In genomic region chr3:117160689-117161088, GRCm38 (mm10) we compare ENCODE assay signal across 5 mouse cellular contexts.
DNase-seq lines count a peak whose midpoint lies in the region; ATAC-seq lines count a peak whose summit lies in the region.
"Not testable (repeated sequence)": the region's sequence is repeated elsewhere in the genome, so short reads cannot be mapped to it uniquely, and the experiment has no call there.

No protein-coding gene starts in this region.

- H3K4me2 ChIP-seq in forebrain, embryonic 14.5 days (ENCODE audit: low read length); midbrain, embryonic 11.5 days: not testable (repeated sequence)

- H3K27ac ChIP-seq in forebrain, embryonic 14.5 days (ENCODE audit: low read depth, low read length); midbrain, embryonic 11.5 days (ENCODE audit: low read depth, low read length): not testable (repeated sequence)

- not testable (repeated sequence) for H3K27me3 ChIP-seq in forebrain, embryonic 14.5 days (replicated peaks; ENCODE audit: control insufficient read depth, insufficient read depth, low read length); midbrain, embryonic 11.5 days (ENCODE audit: control insufficient read depth, insufficient read depth, low read length)

- WGBS in forebrain, embryonic 14.5 days, result 91% methylated on average over 3 of the region's 3 CpGs
- 96% methylated on average over 3 of the region's 3 CpGs for WGBS in midbrain, embryonic 11.5 days

- H3K36me3 ChIP-seq in forebrain, embryonic 14.5 days (ENCODE audit: control insufficient read depth, insufficient read depth, low read length); midbrain, embryonic 11.5 days (ENCODE audit: control insufficient read depth, insufficient read depth, low read length): not testable (repeated sequence)

- H3K4me3 ChIP-seq in forebrain, embryonic 14.5 days (ENCODE audit: low read depth, low read length); midbrain, embryonic 11.5 days (ENCODE audit: low read depth, low read length): not testable (repeated sequence)

- H3K4me1 ChIP-seq in forebrain, embryonic 14.5 days (ENCODE audit: control insufficient read depth, insufficient read depth, low read length); midbrain, embryonic 11.5 days (ENCODE audit: control insufficient read depth, insufficient read depth, low read length): not testable (repeated sequence)

- H3K9me3 ChIP-seq in forebrain, embryonic 14.5 days (replicated peaks; ENCODE audit: control insufficient read depth, low read length); midbrain, embryonic 11.5 days (ENCODE audit: control insufficient read depth, low read length): not testable (repeated sequence)

- not testable (repeated sequence) for ATAC-seq in forebrain, embryonic 14.5 days; midbrain, embryonic 11.5 days (ENCODE audit: low FRiP score)

- not testable (repeated sequence) for H3K9ac ChIP-seq in forebrain, embryonic 14.5 days (ENCODE audit: low read length); midbrain, embryonic 11.5 days (ENCODE audit: low read length)

- peak; percentile 98 for DNase-seq in Muller cell, postnatal 12 days (ENCODE audit: inconsistent ontology term)
- DNase-seq in adipocyte (ENCODE audit: low spot score), result peak; percentile 10
- peak; percentile 15 for DNase-seq in forebrain, embryonic 14.5 days (ENCODE audit: low spot score)
- peak; percentile 97 for DNase-seq in midbrain, embryonic 11.5 days (ENCODE audit: low spot score, missing footprints)
- peak; percentile 22 for DNase-seq in retina, postnatal 1 day

Comparison
In these comparisons a context has a peak if more than half of its experiments do, and no peak if none do; other contexts are left out.
1. DNase-seq: peak in every context shown above with its lines; median percentile 98 in Muller cell, postnatal 12 days; 97 in midbrain, embryonic 11.5 days; 22 in retina, postnatal 1 day; 15 in forebrain, embryonic 14.5 days; 10 in adipocyte.